Comparison of ENCODE assay signal across 13 mouse cellular contexts in genomic region chr12:40016068-40016467, GRCm38 (mm10). TPM values are rescaled to one million over a fixed set of nuclear protein-coding genes. Genes with fewer than 3 reads are reported as not detected.
DNase-seq lines count a peak whose midpoint lies in the region; ATAC-seq and TF ChIP-seq lines count a peak whose summit lies in the region.
"Had no signal": no experiment of that assay in that cellular context is flagged by ENCODE, and none has a peak within 500 bp of the region (broad histone marks: within the 10 kb centered on the region; RNA-seq: fewer than 3 reads in every experiment).

No protein-coding gene starts in this region.

- no peaks in the 10 kb centered on the region for H3K9me3 ChIP-seq in heart, postnatal 0 days (replicated peaks; ENCODE audit: control insufficient read depth, low read length)
- H3K9me3 ChIP-seq in limb, embryonic 12.5 days = no peaks in the 10 kb centered on the region
- no peaks in the 10 kb centered on the region for H3K9me3 ChIP-seq in limb, embryonic 10.5 days (replicated peaks)
- no peaks in the 10 kb centered on the region for H3K9me3 ChIP-seq in intestine, embryonic 15.5 days
- H3K9me3 ChIP-seq in forebrain, embryonic 14.5 days (replicated peaks; ENCODE audit: control insufficient read depth, low read length) = no peaks in the 10 kb centered on the region
- H3K9me3 ChIP-seq: hindbrain, embryonic 12.5 days; midbrain, embryonic 12.5 days had no signal

- H3K79me2 ChIP-seq in myocyte (ENCODE audit: control insufficient read depth, insufficient read depth) = no peaks in the 10 kb centered on the region

- no peak for TF ChIP-seq CTCF in heart, postnatal 0 days (IDR thresholded peaks at IDR 0.05; ENCODE audit: low read depth)

- peaks cover 9% of the 10 kb centered on the region for H3K4me1 ChIP-seq in heart, postnatal 0 days (ENCODE audit: control insufficient read depth, insufficient read depth)
- H3K4me1 ChIP-seq in limb, embryonic 12.5 days (replicated peaks) = peaks cover 21% of the 10 kb centered on the region
- H3K4me1 ChIP-seq in limb, embryonic 10.5 days = peaks cover 7% of the 10 kb centered on the region; the same call in 1 of the 2 replicates
- 0 out of 2 replicates have a peak, but pooled peaks cover 3% of the 10 kb centered on the region for H3K4me1 ChIP-seq in intestine, embryonic 15.5 days (replicated peaks)
- H3K4me1 ChIP-seq in forebrain, embryonic 14.5 days (ENCODE audit: control insufficient read depth, insufficient read depth, low read length) = no peaks in the 10 kb centered on the region

- TF ChIP-seq POLR2A in myocyte (IDR thresholded peaks at IDR 0.05; ENCODE audit: insufficient read length, low read depth) = no peak

- no peaks in the 10 kb centered on the region for H3K36me3 ChIP-seq in heart, postnatal 0 days (replicated peaks; ENCODE audit: control insufficient read depth, insufficient read depth, low read length)
- no peaks in the 10 kb centered on the region for H3K36me3 ChIP-seq in limb, embryonic 12.5 days
- no peaks in the 10 kb centered on the region for H3K36me3 ChIP-seq in limb, embryonic 10.5 days
- no peaks in the 10 kb centered on the region for H3K36me3 ChIP-seq in intestine, embryonic 15.5 days
- no peaks in the 10 kb centered on the region for H3K36me3 ChIP-seq in myocyte (ENCODE audit: control insufficient read depth, insufficient read depth)
- no peaks in the 10 kb centered on the region for H3K36me3 ChIP-seq in forebrain, embryonic 14.5 days (ENCODE audit: control insufficient read depth, insufficient read depth, low read length)
- H3K36me3 ChIP-seq: hindbrain, embryonic 12.5 days; midbrain, embryonic 12.5 days had no signal

- no peak for TF ChIP-seq EP300 in heart, postnatal 0 days (IDR thresholded peaks at IDR 0.05; ENCODE audit: low read depth)

- ATAC-seq in heart, postnatal 0 days (ENCODE audit: insufficient read depth, low read depth) = no peak
- no peak for ATAC-seq in limb, embryonic 12.5 days (ENCODE audit: insufficient number of reproducible peaks, insufficient read depth, low FRiP score, low TSS enrichment, low read depth)
- ATAC-seq in intestine, embryonic 15.5 days = no peak; the same call in 1 of the 2 replicates
- ATAC-seq in forebrain, embryonic 14.5 days = no peak

- peak overlapping the region; percentile 88 for H3K27ac ChIP-seq in heart, postnatal 0 days (ENCODE audit: low read depth)
- H3K27ac ChIP-seq in limb, embryonic 12.5 days = peak overlapping the region; percentile 70; the same call in 1 of the 2 replicates
- H3K27ac ChIP-seq in limb, embryonic 10.5 days = no peak overlapping the region; the same call in 1 of the 2 replicates
- H3K27ac ChIP-seq in intestine, embryonic 15.5 days = peak overlapping the region; percentile 74; the same call in 1 of the 2 replicates
- no peak overlapping the region for H3K27ac ChIP-seq in forebrain, embryonic 14.5 days (ENCODE audit: low read depth, low read length)
- H3K27ac ChIP-seq: midbrain, embryonic 12.5 days had no signal

- 68% methylated on average over 9 of the region's 9 CpGs for WGBS in heart, postnatal 0 days
- 58% methylated on average over 9 of the region's 9 CpGs for WGBS in limb, embryonic 12.5 days
- 87% methylated on average over 9 of the region's 9 CpGs for WGBS in limb, embryonic 10.5 days
- WGBS in intestine, embryonic 15.5 days = 80% methylated on average over 9 of the region's 9 CpGs
- 48% methylated on average over 9 of the region's 9 CpGs for WGBS in forebrain, embryonic 14.5 days

- no peak overlapping the region for H3ac ChIP-seq in myocyte (ENCODE audit: control insufficient read depth, insufficient read length)

- peak overlapping the region; percentile 61 for H3K4me2 ChIP-seq in heart, postnatal 0 days (ENCODE audit: low read depth, low read length)
- H3K4me2 ChIP-seq in limb, embryonic 12.5 days = peak overlapping the region; percentile 53; the same call in 1 of the 2 replicates
- H3K4me2 ChIP-seq in intestine, embryonic 15.5 days (replicated peaks) = no peak overlapping the region
- H3K4me2 ChIP-seq in myocyte (ENCODE audit: low read depth) = no peak overlapping the region
- no peak overlapping the region for H3K4me2 ChIP-seq in forebrain, embryonic 14.5 days (ENCODE audit: low read length)

- 0 out of 2 replicates have a peak overlapping the region, but pooled peaks have one; percentile 61 for H3K9ac ChIP-seq in heart, postnatal 0 days (replicated peaks; ENCODE audit: low read depth, low read length)
- H3K9ac ChIP-seq in limb, embryonic 12.5 days (replicated peaks) = no peak overlapping the region
- no peak overlapping the region for H3K9ac ChIP-seq in intestine, embryonic 15.5 days
- no peak overlapping the region for H3K9ac ChIP-seq in forebrain, embryonic 14.5 days (ENCODE audit: low read length)
- H3K9ac ChIP-seq: hindbrain, embryonic 12.5 days had no signal

- H3K27me3 ChIP-seq in heart, postnatal 0 days (ENCODE audit: control insufficient read depth, insufficient read depth, low read length) = no peaks in the 10 kb centered on the region
- no peaks in the 10 kb centered on the region for H3K27me3 ChIP-seq in limb, embryonic 12.5 days
- H3K27me3 ChIP-seq in limb, embryonic 10.5 days (ENCODE audit: low read depth, poor library complexity, severe bottlenecking) = no peaks in the 10 kb centered on the region
- no peaks in the 10 kb centered on the region for H3K27me3 ChIP-seq in intestine, embryonic 15.5 days (replicated peaks)
- no peaks in the 10 kb centered on the region for H3K27me3 ChIP-seq in myocyte (ENCODE audit: control insufficient read depth, insufficient read depth, insufficient read length)
- H3K27me3 ChIP-seq in forebrain, embryonic 14.5 days (replicated peaks; ENCODE audit: control insufficient read depth, insufficient read depth, low read length) = no peaks in the 10 kb centered on the region
- H3K27me3 ChIP-seq: hindbrain, embryonic 12.5 days; midbrain, embryonic 12.5 days had no signal

- H3K4me3 ChIP-seq in heart, postnatal 0 days (ENCODE audit: low read depth, low read length) = no peak overlapping the region
- H3K4me3 ChIP-seq in limb, embryonic 12.5 days (replicated peaks) = no peak overlapping the region
- H3K4me3 ChIP-seq in limb, embryonic 10.5 days = no peak overlapping the region
- no peak overlapping the region for H3K4me3 ChIP-seq in intestine, embryonic 15.5 days (replicated peaks)
- peak overlapping the region; percentile 17 for H3K4me3 ChIP-seq in myocyte
- no peak overlapping the region for H3K4me3 ChIP-seq in forebrain, embryonic 14.5 days (ENCODE audit: low read depth, low read length)

- DNase-seq in heart, postnatal 0 days (ENCODE audit: low spot score) = no peak
- no peak for DNase-seq in heart, adult 9 months (ENCODE audit: low spot score in 2 of 2)
- DNase-seq in limb, embryonic 10.5 days (ENCODE audit: low spot score) = no peak
- no peak for DNase-seq in urinary bladder, postnatal 36 days (ENCODE audit: low spot score in 2 of 2)
- no peak for DNase-seq in forebrain, embryonic 14.5 days (ENCODE audit: low spot score)
- DNase-seq: cerebellum, adult 18-20 months; lung, postnatal 10 days; thymus, postnatal 14 days had no signal

TF ChIP-seq in myocyte, 11 proteins besides CTCF, POLR2A, EP300 and RAD21:
- TF ChIP-seq CEBPB (IDR thresholded peaks at IDR 0.05; ENCODE audit: insufficient read depth, poor library complexity, severe bottlenecking) (no peak), POLR2AphosphoS2 (IDR thresholded peaks at IDR 0.05; ENCODE audit: insufficient read length, low read depth) (no peak), USF1 (IDR thresholded peaks at IDR 0.05; ENCODE audit: low read depth) (no peak), MAX (IDR thresholded peaks at IDR 0.05; ENCODE audit: low read depth) (no peak), MYOG (IDR thresholded peaks at IDR 0.05; ENCODE audit: control insufficient read depth in 1 of 3, insufficient read depth in 1 of 3, insufficient read length in 2 of 3, low read depth in 2 of 3) (no peak)

RNA-seq across cellular contexts. Expression of gene Arl4a, which starts 21.8 kb away (rescaled TPM):
- total RNA-seq in heart, postnatal 0 days (2014; rRNA removed; ENCODE audit: low replicate concordance) = 5.9 and 15.8 TPM in 2 replicates
- 33.7 and 35.9 TPM in 2 replicates for polyA plus RNA-seq in heart, postnatal 0 days (2015; fragmentation: Nextera tagmentation; extraction: Ambion mirVana)
- polyA plus RNA-seq in limb, embryonic 12.5 days (2016; fragmentation: Nextera tagmentation; extraction: Ambion mirVana) = 39.6 and 41.5 TPM in 2 replicates
- polyA plus RNA-seq in limb, embryonic 10.5 days (2016; fragmentation: Nextera tagmentation; extraction: Ambion mirVana) = 16.3 and 23.8 TPM in 2 replicates
- polyA plus RNA-seq in intestine, embryonic 15.5 days (2015; fragmentation: Nextera tagmentation; extraction: Ambion mirVana) = 67.9 and 74.1 TPM in 2 replicates
- polyA plus RNA-seq in myocyte (2012; fragmentation: generic; extraction: Trizol) = 22.8 TPM
- 98.1 and 105 TPM in 2 replicates for polyA plus RNA-seq in forebrain, embryonic 14.5 days (2014; fragmentation: Nextera tagmentation; extraction: Ambion mirVana)

Comparison
In these comparisons a context has a peak if more than half of its experiments do, and no peak if none do; other contexts are left out.
1. H3K27ac ChIP-seq: peak in heart, postnatal 0 days (single experiment), limb, embryonic 12.5 days (single experiment) and intestine, embryonic 15.5 days (single experiment); none in limb, embryonic 10.5 days (single experiment) and forebrain, embryonic 14.5 days (single experiment).
2. H3K4me2 ChIP-seq: peak in heart, postnatal 0 days (single experiment) and limb, embryonic 12.5 days (single experiment); none in intestine, embryonic 15.5 days (single experiment), myocyte (single experiment) and forebrain, embryonic 14.5 days (single experiment).